Mouse (Mus musculus) liver, adult 2 months (tissue): Measurements from ENCODE around the gene Ttn.

ENCODE experiments used
- CTCF ChIP-seq: fragments of 200-500 bp; IDR thresholded peaks from 2 replicates; pipeline ENCODE4 v1.5.1; 2011; ENCODE audit warnings: low read depth, low read length, control low read depth
- POLR2A ChIP-seq: fragments of 200-500 bp; IDR thresholded peaks from 2 replicates; pipeline ENCODE4 v1.6.1; 2011; ENCODE audit warnings: low read length, control low read depth; ENCODE audit not compliant: insufficient read depth; ENCODE audit errors: extremely low read depth

DNA sequence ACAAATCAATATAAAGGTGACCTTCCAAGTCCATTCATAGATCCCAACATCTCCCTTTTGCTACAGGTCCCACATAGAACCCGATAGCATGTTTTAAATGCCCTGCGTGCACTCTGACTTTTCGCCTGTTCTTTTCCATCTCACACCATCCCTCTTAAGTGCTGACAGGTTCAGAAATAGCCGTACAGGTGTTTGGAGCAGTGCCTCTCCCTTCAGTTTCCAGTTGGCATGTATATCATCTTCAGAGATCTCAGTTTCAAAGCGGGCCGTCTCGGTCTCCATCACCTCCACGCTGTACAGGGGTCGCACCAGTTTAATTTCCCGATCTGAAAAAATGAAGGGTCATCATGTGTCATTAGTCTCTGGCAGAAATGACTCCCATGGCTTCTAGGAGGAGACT lies 174.0 kb downstream of the Ttn start:
- TF ChIP-seq CTCF (no peak), POLR2A (no peak)
